Mouse (Mus musculus) liver, postnatal 0 days (tissue): ENCODE results near the gene Macrod2. TPM values are rescaled to one million over a fixed set of nuclear protein-coding genes. Genes with fewer than 3 reads are reported as not detected.

Experiments used
- ATAC-seq: fragments of 200-750 bp; cut with Nextera tagmentation; 2 replicates; pipeline ENCODE4 v1.8.0; 2017; ENCODE audit warnings: mild to moderate bottlenecking, moderate library complexity
- DNase-seq: peaks from one replicate; pipeline ENCODE4 v3.0.0-alpha.2; 2016
- H3K27ac ChIP-seq: fragments of 300-500 bp; sonication (generic); 2 replicates; pipeline ENCODE4 v1.5.1; 2014; ENCODE audit warnings: antibody characterized with exemption, moderate library complexity, mild to moderate bottlenecking, low read depth
- H3K27me3 ChIP-seq: fragments of 300-500 bp; sonication (generic); 2 replicates; pipeline ENCODE4 v1.6.1; 2014; ENCODE audit warnings: low read length, control low read depth, mixed read lengths; ENCODE audit not compliant: insufficient read depth
- H3K36me3 ChIP-seq: fragments of 300-500 bp; sonication (generic); replicated peaks from 2 replicates; pipeline ENCODE4 v1.6.1; 2014; ENCODE audit warnings: mild to moderate bottlenecking, control low read depth, low read length, moderate library complexity, mixed read lengths; ENCODE audit not compliant: insufficient read depth
- H3K4me1 ChIP-seq: fragments of 300-500 bp; sonication (generic); 2 replicates; pipeline ENCODE4 v1.6.1; 2014; ENCODE audit warnings: antibody characterized with exemption, mild to moderate bottlenecking, control low read depth; ENCODE audit not compliant: insufficient read depth
- H3K4me2 ChIP-seq: fragments of 300-500 bp; sonication (generic); 2 replicates; pipeline ENCODE4 v1.6.1; 2014; ENCODE audit warnings: low read depth, mild to moderate bottlenecking, low read length, moderate library complexity, mixed read lengths
- H3K4me3 ChIP-seq: fragments of 300-500 bp; sonication (generic); 2 replicates; pipeline ENCODE4 v1.5.1; 2014; ENCODE audit warnings: low read depth, low read length
- H3K9ac ChIP-seq: fragments of 300-500 bp; sonication (generic); replicated peaks from 2 replicates; pipeline ENCODE4 v1.6.1; 2014; ENCODE audit warnings: mild to moderate bottlenecking, moderate library complexity
- H3K9me3 ChIP-seq: fragments of 300-500 bp; sonication (generic); 2 replicates; pipeline ENCODE4 v1.6.1; 2016; ENCODE audit warnings: mild to moderate bottlenecking, control low read depth, low read length, mixed read lengths
- CTCF ChIP-seq: sonication (generic); IDR thresholded peaks from 2 replicates; pipeline ENCODE4 v1.5.1; 2016; ENCODE audit warnings: antibody characterized with exemption, low read depth
- EP300 ChIP-seq: IDR thresholded peaks from 2 replicates; pipeline ENCODE4 v1.6.1; 2016; ENCODE audit warnings: antibody characterized with exemption, low read depth, mild to moderate bottlenecking
- WGBS: fragments of 180-500 bp; shearing (Covaris S2); extraction: QIAGEN DNeasy Blood & Tissue Kit; methylation state at CpG from one replicate; pipeline ENCODE4 v1.1.7; 2014; ENCODE audit not compliant: insufficient replicate concordance; 5-methylcytosine and 5-hydroxymethylcytosine counted together
- polyA plus RNA-seq: library from polyadenylated mRNA; unstranded; fragments of >200 nt; fragmentation: Nextera tagmentation; extraction: Ambion mirVana; gene quantifications from 2 replicates; pipeline ENCODE4 v1.2.1, GENCODE M21; 2015

The Macrod2 gene
- polyA plus RNA-seq, 1 experiment from 2014 or later: 9.3 TPM

GRCm38 (mm10) chr2:142251518-142251917 lies 1856.4 kb downstream of the Macrod2 start:
- DNase-seq (no peak), ATAC-seq (no peak)
- 70% methylated on average over 2 of the region's 2 CpGs for WGBS
- no peak overlapping the region for H3K4me2 ChIP-seq
- H3K27ac ChIP-seq: no peak overlapping the region
- no peaks in the 10 kb centered on the region for H3K9me3 ChIP-seq
- H3K4me3 ChIP-seq: no peak overlapping the region
- no peaks in the 10 kb centered on the region for H3K27me3 ChIP-seq
- TF ChIP-seq EP300 (no peak), CTCF (no peak)
- no peaks in the 10 kb centered on the region for H3K36me3 ChIP-seq
- no peaks in the 10 kb centered on the region for H3K4me1 ChIP-seq
- H3K9ac ChIP-seq: no peak overlapping the region

GRCm38 (mm10) chr2:142253913-142254312 lies 1858.8 kb downstream of the Macrod2 start:
- TF ChIP-seq CTCF: peak; percentile 77
- TF ChIP-seq EP300: no peak
- H3K4me3 ChIP-seq: no peak overlapping the region
- no peaks in the 10 kb centered on the region for H3K4me1 ChIP-seq
- ATAC-seq: peak; percentile 43; the same call in 1 of the 2 replicates
- H3K27me3 ChIP-seq: no peaks in the 10 kb centered on the region
- no peaks in the 10 kb centered on the region for H3K36me3 ChIP-seq
- H3K9ac ChIP-seq: no peak overlapping the region
- no peak overlapping the region for H3K4me2 ChIP-seq
- DNase-seq: peak; percentile 60
- 22% methylated on average over 11 of the region's 11 CpGs for WGBS
- no peaks in the 10 kb centered on the region for H3K9me3 ChIP-seq
- no peak overlapping the region for H3K27ac ChIP-seq

GRCm38 (mm10) chr2:142254566-142254965 lies 1859.5 kb downstream of the Macrod2 start:
- 78% methylated on average over 6 of the region's 6 CpGs for WGBS
- H3K4me3 ChIP-seq: no peak overlapping the region
- H3K4me1 ChIP-seq: no peaks in the 10 kb centered on the region
- no peaks in the 10 kb centered on the region for H3K9me3 ChIP-seq
- TF ChIP-seq EP300 (no peak), CTCF (no peak)
- H3K27me3 ChIP-seq: no peaks in the 10 kb centered on the region
- DNase-seq: no peak
- H3K4me2 ChIP-seq: no peak overlapping the region
- H3K27ac ChIP-seq: no peak overlapping the region
- no peak for ATAC-seq
- H3K36me3 ChIP-seq: no peaks in the 10 kb centered on the region
- no peak overlapping the region for H3K9ac ChIP-seq

- no peak overlapping the region for H3K9ac ChIP-seq
- no peak overlapping the region for H3K4me3 ChIP-seq
- H3K27me3 ChIP-seq: no peaks in the 10 kb centered on the region
- H3K4me1 ChIP-seq: no peaks in the 10 kb centered on the region
- DNase-seq: no peak
- no peak overlapping the region for H3K4me2 ChIP-seq
- H3K9me3 ChIP-seq: no peaks in the 10 kb centered on the region
- H3K27ac ChIP-seq: no peak overlapping the region
- ATAC-seq: no peak
- 79% methylated on average over 1 of the region's 1 CpGs for WGBS
- H3K36me3 ChIP-seq: no peaks in the 10 kb centered on the region
- TF ChIP-seq CTCF (no peak), EP300 (no peak)
Measured at GRCm38 (mm10) chr2:142257501-142257900, 1862.4 kb downstream of the Macrod2 start.

- DNase-seq (no peak), ATAC-seq (no peak)
- TF ChIP-seq EP300 (no peak), CTCF (no peak)
- Histone ChIP-seq H3K27ac (no peak overlapping the region), H3K27me3 (no peaks in the 10 kb centered on the region), H3K9ac (no peak overlapping the region), H3K4me1 (no peaks in the 10 kb centered on the region), H3K4me2 (no peak overlapping the region), H3K36me3 (no peaks in the 10 kb centered on the region), H3K9me3 (no peaks in the 10 kb centered on the region), H3K4me3 (no peak overlapping the region)
- WGBS: 73% methylated on average over 6 of the region's 6 CpGs
Measured at GRCm38 (mm10) chr2:142261046-142261445, 1865.9 kb downstream of the Macrod2 start.

GRCm38 (mm10) chr2:142264697-142265096 lies 1869.6 kb downstream of the Macrod2 start:
- TF ChIP-seq EP300 (no peak), CTCF (no peak)
- H3K9me3 ChIP-seq: no peaks in the 10 kb centered on the region
- no peaks in the 10 kb centered on the region for H3K4me1 ChIP-seq
- H3K36me3 ChIP-seq: no peaks in the 10 kb centered on the region
- no peak overlapping the region for H3K4me3 ChIP-seq
- DNase-seq (no peak), ATAC-seq (no peak)
- no peak overlapping the region for H3K9ac ChIP-seq
- H3K27me3 ChIP-seq: no peaks in the 10 kb centered on the region
- no peak overlapping the region for H3K27ac ChIP-seq
- H3K4me2 ChIP-seq: no peak overlapping the region
- WGBS: 63% methylated on average over 2 of the region's 2 CpGs

GRCm38 (mm10) chr2:142267836-142268235 lies 1872.7 kb downstream of the Macrod2 start:
- TF ChIP-seq CTCF (no peak), EP300 (no peak)
- H3K36me3 ChIP-seq: no peaks in the 10 kb centered on the region
- H3K27ac ChIP-seq: no peak overlapping the region
- no peaks in the 10 kb centered on the region for H3K4me1 ChIP-seq
- H3K9ac ChIP-seq: no peak overlapping the region
- DNase-seq (no peak), ATAC-seq (no peak)
- WGBS: 75% methylated on average over 2 of the region's 2 CpGs
- no peaks in the 10 kb centered on the region for H3K9me3 ChIP-seq
- H3K4me3 ChIP-seq: no peak overlapping the region
- no peaks in the 10 kb centered on the region for H3K27me3 ChIP-seq
- no peak overlapping the region for H3K4me2 ChIP-seq
